Mouse (Mus musculus) limb, embryonic 12.5 days (tissue): Measurements from ENCODE around the gene Bicd2. TPM values are rescaled to one million over a fixed set of nuclear protein-coding genes. Genes with fewer than 3 reads are reported as not detected.
"Not testable (repeated sequence)": the region's sequence is repeated elsewhere in the genome, so short reads cannot be mapped to it uniquely, and the experiment has no call there.

ENCODE experiments used
- ATAC-seq: fragments of 200-750 bp; cut with Nextera tagmentation; 2 replicates; pipeline ENCODE4 v1.8.0; 2017; ENCODE audit warnings: low read depth, moderate TSS enrichment; ENCODE audit not compliant: insufficient number of reproducible peaks, insufficient read depth, low FRiP score, low TSS enrichment
- H3K27ac ChIP-seq: fragments of 300-500 bp; sonication (generic); 2 replicates; pipeline ENCODE4 v1.5.1; 2016; ENCODE audit warnings: mild to moderate bottlenecking, moderate library complexity
- H3K27me3 ChIP-seq: fragments of 300-500 bp; sonication (generic); 2 replicates; pipeline ENCODE4 v1.6.1; 2016; ENCODE audit warnings: mild to moderate bottlenecking, moderate library complexity
- H3K36me3 ChIP-seq: fragments of 300-500 bp; sonication (generic); 2 replicates; pipeline ENCODE4 v1.6.1; 2016; ENCODE audit warnings: mild to moderate bottlenecking, moderate library complexity
- H3K4me1 ChIP-seq: fragments of 300-500 bp; sonication (generic); replicated peaks from 2 replicates; pipeline ENCODE4 v1.6.1; 2016
- H3K4me2 ChIP-seq: fragments of 300-500 bp; sonication (generic); 2 replicates; pipeline ENCODE4 v1.6.1; 2016; ENCODE audit warnings: mild to moderate bottlenecking, moderate library complexity
- H3K4me3 ChIP-seq: fragments of 300-500 bp; sonication (generic); replicated peaks from 2 replicates; pipeline ENCODE4 v1.5.1; 2016; ENCODE audit warnings: mild to moderate bottlenecking
- H3K9ac ChIP-seq: fragments of 300-500 bp; sonication (generic); replicated peaks from 2 replicates; pipeline ENCODE4 v1.6.1; 2016; ENCODE audit warnings: mild to moderate bottlenecking, moderate library complexity
- H3K9me3 ChIP-seq: fragments of 300-500 bp; sonication (generic); 2 replicates; pipeline ENCODE4 v1.6.1; 2016; ENCODE audit warnings: mild to moderate bottlenecking, moderate library complexity
- WGBS: fragments of 180-500 bp; shearing (Covaris S2); methylation state at CpG from one replicate; pipeline ENCODE4 v1.1.7; 2016; 5-methylcytosine and 5-hydroxymethylcytosine counted together
- polyA plus RNA-seq: library from polyadenylated mRNA; unstranded; fragments of >200 nt; fragmentation: Nextera tagmentation; extraction: Ambion mirVana; gene quantifications from 2 replicates; pipeline ENCODE4 v1.2.1, GENCODE M21; 2016

Bicd2 gene
- polyA plus RNA-seq, 1 experiment from 2014 or later: 34.7 TPM

GRCm38 (mm10) chr13:49362804-49363203 is 21.4 kb downstream of the Bicd2 start:
- ATAC-seq: no peak
- no peaks in the 10 kb centered on the region for H3K36me3 ChIP-seq
- peaks cover 8% of the 10 kb centered on the region; the same call in 1 of the 2 replicates for H3K4me1 ChIP-seq
- H3K9ac ChIP-seq: no peak overlapping the region
- no peaks in the 10 kb centered on the region for H3K9me3 ChIP-seq
- WGBS: 90% methylated on average over 2 of the region's 2 CpGs
- H3K27ac ChIP-seq: 0 out of 2 replicates have a peak overlapping the region, but pooled peaks have one; percentile 20
- H3K4me3 ChIP-seq: no peak overlapping the region
- no peaks in the 10 kb centered on the region for H3K27me3 ChIP-seq
- H3K4me2 ChIP-seq: no peak overlapping the region

- 93% methylated on average over 2 of the region's 2 CpGs for WGBS
- no peaks in the 10 kb centered on the region for H3K27me3 ChIP-seq
These were observed 23.3 kb downstream of the Bicd2 start for GRCm38 (mm10) chr13:49364716-49365115.

DNA sequence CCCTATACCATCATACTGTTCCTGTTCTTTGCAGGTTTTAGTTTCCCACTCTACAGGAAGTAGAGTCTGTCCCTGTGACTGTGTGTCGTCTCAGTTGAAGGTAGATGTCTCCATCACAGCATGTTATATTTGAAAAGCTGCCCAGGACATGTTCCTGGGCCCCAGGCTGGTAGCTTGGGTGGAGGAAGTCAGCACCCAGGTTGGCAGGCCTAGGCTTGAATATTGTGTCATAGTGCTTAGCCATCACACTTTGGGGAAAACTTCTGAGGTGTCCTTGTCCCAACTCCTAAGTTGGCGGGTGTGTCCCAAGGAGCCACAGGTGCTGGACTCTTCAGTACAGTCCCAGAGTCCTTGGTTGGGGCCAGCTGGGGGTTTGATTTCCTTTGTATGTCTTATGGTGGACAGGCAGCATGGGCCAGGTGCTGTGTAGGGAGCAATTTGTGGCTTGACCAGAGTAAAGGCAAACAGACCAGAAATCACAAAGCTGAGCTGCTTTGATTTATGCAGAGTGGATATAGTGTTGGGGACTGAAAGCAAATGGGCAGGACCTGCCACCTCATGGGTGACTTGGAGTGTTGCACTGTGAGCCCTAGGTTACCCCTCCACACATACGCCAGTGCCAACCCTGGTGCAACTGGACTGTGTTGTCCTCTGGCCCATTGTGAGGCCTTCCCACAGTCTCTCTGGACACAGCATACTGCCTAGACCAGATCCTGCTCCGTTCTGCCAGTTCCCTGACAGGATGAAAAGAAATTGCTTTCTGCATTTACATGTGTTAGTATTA is 26.5 kb downstream of the Bicd2 start:
- Histone ChIP-seq H3K9me3 (no peaks in the 10 kb centered on the region), H3K4me2 (no peak overlapping the region), H3K27ac (no peak overlapping the region), H3K4me1 (peaks cover 7% of the 10 kb centered on the region), H3K27me3 (no peaks in the 10 kb centered on the region), H3K4me3 (no peak overlapping the region), H3K9ac (no peak overlapping the region), H3K36me3 (peaks cover 37% of the 10 kb centered on the region)
- 86% methylated on average over 4 of the region's 4 CpGs for WGBS
- no peak for ATAC-seq

More at GRCm38 (mm10) chr13:49364716-49365115, 23.3 kb downstream of the Bicd2 start:
- Histone ChIP-seq H3K4me1 (peaks cover 8% of the 10 kb centered on the region; the same call in 1 of the 2 replicates), H3K36me3 (peaks cover 7% of the 10 kb centered on the region), H3K27ac (no peak overlapping the region), H3K9ac (no peak overlapping the region), H3K9me3 (no peaks in the 10 kb centered on the region), H3K4me3 (no peak overlapping the region), H3K4me2 (no peak overlapping the region)
- ATAC-seq: no peak

GRCm38 (mm10) chr13:49369404-49369803 is 28.0 kb downstream of the Bicd2 start:
- Histone ChIP-seq H3K27ac (no peak overlapping the region), H3K9ac (no peak overlapping the region), H3K4me1 (peaks cover 7% of the 10 kb centered on the region), H3K4me3 (no peak overlapping the region), H3K4me2 (no peak overlapping the region), H3K9me3 (no peaks in the 10 kb centered on the region), H3K36me3 (peaks cover 48% of the 10 kb centered on the region), H3K27me3 (no peaks in the 10 kb centered on the region)
- ATAC-seq: no peak
- WGBS: 94% methylated on average over 10 of the region's 10 CpGs

- not testable (repeated sequence) for H3K4me2 ChIP-seq, H3K27ac ChIP-seq, H3K4me1 ChIP-seq, H3K9me3 ChIP-seq, ATAC-seq, H3K4me3 ChIP-seq, H3K27me3 ChIP-seq, H3K9ac ChIP-seq
- WGBS: 73% methylated on average over 6 of the region's 6 CpGs
- H3K36me3 ChIP-seq: peaks cover 56% of the 10 kb centered on the region
These were observed 28.8 kb downstream of the Bicd2 start for GRCm38 (mm10) chr13:49370216-49370615.

DNA sequence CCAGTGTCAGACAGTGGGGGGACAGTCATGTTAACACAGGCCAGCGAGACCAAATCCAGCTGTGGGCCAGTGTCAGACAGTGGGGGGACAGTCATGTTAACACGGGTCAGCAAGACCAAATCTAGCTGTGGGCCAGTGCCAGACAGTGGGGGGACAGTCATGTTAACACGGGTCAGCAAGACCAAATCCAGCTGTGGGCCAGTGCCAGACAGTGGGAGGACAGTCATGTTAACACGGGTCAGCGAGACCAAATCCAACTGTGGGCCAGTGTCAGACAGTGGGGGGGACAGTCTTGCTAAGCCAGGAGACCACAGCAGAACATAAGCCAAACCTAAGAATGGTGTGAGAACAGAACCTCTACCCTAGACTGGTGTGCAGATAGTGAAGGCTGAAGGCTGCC is 29.5 kb downstream of the Bicd2 start:
- peak overlapping the region; percentile 73 for H3K27ac ChIP-seq
- H3K9ac ChIP-seq: 0 out of 2 replicates have a peak overlapping the region, but pooled peaks have one; percentile 8
- not testable (repeated sequence) for H3K4me3 ChIP-seq, ATAC-seq, H3K4me1 ChIP-seq, H3K27me3 ChIP-seq, H3K9me3 ChIP-seq, H3K4me2 ChIP-seq
- H3K36me3 ChIP-seq: peaks cover 63% of the 10 kb centered on the region
- WGBS: 73% methylated on average over 5 of the region's 5 CpGs

- H3K27ac ChIP-seq: peak overlapping the region; percentile 73
- H3K36me3 ChIP-seq: peaks cover 69% of the 10 kb centered on the region
- peaks cover 7% of the 10 kb centered on the region for H3K4me1 ChIP-seq
- no peaks in the 10 kb centered on the region for H3K27me3 ChIP-seq
- H3K9me3 ChIP-seq: no peaks in the 10 kb centered on the region
- H3K9ac ChIP-seq: 0 out of 2 replicates have a peak overlapping the region, but pooled peaks have one; percentile 8
- no peak for ATAC-seq
- WGBS: 20% methylated on average over 3 of the region's 3 CpGs
- H3K4me2 ChIP-seq: no peak overlapping the region
- H3K4me3 ChIP-seq: no peak overlapping the region
These were observed 30.1 kb downstream of the Bicd2 start for GRCm38 (mm10) chr13:49371428-49371899.

DNA sequence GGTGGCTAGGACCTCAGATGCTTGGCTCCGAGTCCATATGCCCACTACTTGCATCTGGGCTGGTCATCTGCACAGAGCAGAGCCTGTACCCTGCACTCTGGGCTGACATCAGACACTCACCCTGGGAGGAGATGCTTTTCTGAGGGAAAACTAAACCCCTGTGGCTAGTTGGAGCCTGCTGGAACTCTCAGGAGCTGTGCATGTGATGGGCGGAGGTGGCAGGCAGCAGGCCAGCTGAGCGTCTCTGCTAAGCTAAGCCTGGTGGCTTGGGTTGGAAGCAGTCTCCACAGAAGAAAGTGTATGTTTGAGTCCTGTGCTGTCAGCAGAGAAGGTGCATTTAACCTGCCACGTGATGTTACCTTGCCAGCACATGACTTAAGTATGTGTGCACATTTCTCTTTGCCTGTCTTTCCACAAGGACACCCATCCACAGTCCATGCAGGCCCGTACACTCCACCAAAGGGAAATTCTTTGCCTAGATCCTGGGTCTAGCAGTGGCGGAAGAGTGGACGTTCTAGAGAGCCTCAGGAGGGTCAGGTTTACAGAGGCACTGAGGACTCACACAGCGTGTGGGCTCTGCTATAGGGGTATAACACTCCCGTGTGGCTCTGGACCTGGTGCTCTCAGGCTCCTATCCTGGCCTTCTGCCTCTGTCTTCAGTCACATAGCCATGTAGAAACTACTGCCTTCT is 31.1 kb downstream of the Bicd2 start:
- peaks cover 79% of the 10 kb centered on the region for H3K36me3 ChIP-seq
- no peak overlapping the region for H3K4me3 ChIP-seq
- 89% methylated on average over 9 of the region's 9 CpGs for WGBS
- no peak overlapping the region for H3K27ac ChIP-seq
- no peaks in the 10 kb centered on the region for H3K27me3 ChIP-seq
- no peaks in the 10 kb centered on the region for H3K9me3 ChIP-seq
- no peak overlapping the region for H3K9ac ChIP-seq
- ATAC-seq: no peak
- H3K4me2 ChIP-seq: no peak overlapping the region
- peaks cover 7% of the 10 kb centered on the region for H3K4me1 ChIP-seq

DNA sequence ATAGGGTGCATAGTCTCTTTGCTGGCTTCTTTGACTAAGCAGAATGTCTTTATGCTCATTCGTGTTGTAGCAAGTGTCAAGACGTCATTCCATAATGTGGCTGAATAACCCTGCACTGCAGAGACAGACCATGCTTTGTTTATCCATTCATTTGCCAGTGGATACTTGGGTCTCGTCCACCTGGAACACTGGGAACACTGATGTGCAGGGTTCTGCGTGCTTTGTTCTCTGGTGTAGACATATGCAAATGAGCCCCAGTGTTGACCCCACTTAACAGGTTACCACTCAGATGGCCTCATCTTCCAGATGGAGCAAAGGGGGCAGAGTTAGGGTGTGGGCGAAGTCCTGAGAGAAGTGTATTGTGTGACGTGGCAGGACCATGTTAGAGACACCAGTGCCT is 32.9 kb downstream of the Bicd2 start:
- H3K4me3 ChIP-seq: no peak overlapping the region
- no peak overlapping the region for H3K4me2 ChIP-seq
- no peaks in the 10 kb centered on the region for H3K9me3 ChIP-seq
- WGBS: 72% methylated on average over 6 of the region's 6 CpGs
- H3K27me3 ChIP-seq: no peaks in the 10 kb centered on the region
- peaks cover 7% of the 10 kb centered on the region for H3K4me1 ChIP-seq
- no peak for ATAC-seq
- peaks cover 94% of the 10 kb centered on the region for H3K36me3 ChIP-seq
- no peak overlapping the region for H3K27ac ChIP-seq
- no peak overlapping the region for H3K9ac ChIP-seq

GRCm38 (mm10) chr13:49374730-49375129 is 33.3 kb downstream of the Bicd2 start:
- peaks cover 7% of the 10 kb centered on the region for H3K4me1 ChIP-seq
- H3K27ac ChIP-seq: no peak overlapping the region
- no peak overlapping the region for H3K4me2 ChIP-seq
- H3K36me3 ChIP-seq: peaks cover 94% of the 10 kb centered on the region
- H3K9ac ChIP-seq: no peak overlapping the region
- no peaks in the 10 kb centered on the region for H3K9me3 ChIP-seq
- H3K4me3 ChIP-seq: no peak overlapping the region
- no peak for ATAC-seq
- no peaks in the 10 kb centered on the region for H3K27me3 ChIP-seq
- 80% methylated on average over 6 of the region's 6 CpGs for WGBS

- Histone ChIP-seq H3K27ac (no peak overlapping the region), H3K4me3 (no peak overlapping the region), H3K36me3 (peaks cover 96% of the 10 kb centered on the region), H3K27me3 (no peaks in the 10 kb centered on the region), H3K4me2 (no peak overlapping the region), H3K9ac (no peak overlapping the region), H3K9me3 (no peaks in the 10 kb centered on the region), H3K4me1 (no peaks in the 10 kb centered on the region)
- ATAC-seq: no peak
- WGBS: 86% methylated on average over 6 of the region's 6 CpGs
These were observed 36.2 kb downstream of the Bicd2 start for GRCm38 (mm10) chr13:49377608-49378007.
